Mouse (Mus musculus): Measurements from ENCODE around the gene Rap1a.

GRCm38 (mm10) chr3:105803600-105803999 lies 2.5 kb upstream of the Rap1a start:
- no peak for TF ChIP-seq CTCF (IDR thresholded peaks at IDR 0.05; ENCODE audit: control insufficient read depth, insufficient read depth, insufficient replicate concordance, low read depth, low read length)
- TF ChIP-seq POLR2A (IDR thresholded peaks at IDR 0.05; ENCODE audit: control insufficient read depth, low read depth, low read length) = no peak

All from testis, adult 2 months (tissue).